Mouse (Mus musculus): ENCODE results near the gene Ebp. TPM values are rescaled to one million over a fixed set of nuclear protein-coding genes. Genes with fewer than 3 reads are reported as not detected.

The Ebp gene
- total RNA-seq, 1 experiment from 2014 or later = 66.5 TPM

Other genes starting within 250 kb of the Ebp start
- 11.0 and 13.1 TPM in 2 replicates for gene Hdac6, start 245.6 kb downstream of the Ebp start, total RNA-seq (2017)
- gene Gata1, start 215.4 kb downstream of the Ebp start, total RNA-seq (2017) = 46.7 and 51.4 TPM in 2 replicates
- not detected in 2 replicates for gene Glod5, start 175.0 kb downstream of the Ebp start, total RNA-seq (2017)
- gene Suv39h1, start 118.8 kb downstream of the Ebp start, total RNA-seq (2017) = 60.0 and 70.0 TPM in 2 replicates
- 68.8 and 74.5 TPM in 2 replicates for gene Was, start 103.0 kb downstream of the Ebp start, total RNA-seq (2017)
- gene Wdr13, start 60.6 kb downstream of the Ebp start, total RNA-seq (2017) = 25.8 and 29.6 TPM in 2 replicates
- gene Rbm3, start 47.6 kb downstream of the Ebp start, total RNA-seq (2017) = 1,314 and 1,321 TPM in 2 replicates
- 5.2 and 7.3 TPM in 2 replicates for gene Tbc1d25, start 17.3 kb downstream of the Ebp start, total RNA-seq (2017)
- 0.05 TPM in 1 of 2 replicates, not detected in the other for gene Porcn, start 13.0 kb upstream of the Ebp start, total RNA-seq (2017)
- gene Ftsj1, start 58.9 kb upstream of the Ebp start, total RNA-seq (2017) = 20.6 and 26.4 TPM in 2 replicates
- 18.5 and 20.0 TPM in 2 replicates for gene Slc38a5, start 77.6 kb upstream of the Ebp start, total RNA-seq (2017)
- gene Ssxb10, start 133.9 kb upstream of the Ebp start, total RNA-seq (2017) = not detected in 2 replicates
- gene Ssxb9, start 173.5 kb upstream of the Ebp start, total RNA-seq (2017) = not detected in 2 replicates
- gene Ssxb1, start 219.8 kb upstream of the Ebp start, total RNA-seq (2017) = not detected in 2 replicates